Mouse (Mus musculus): ENCODE data around the gene Pon2. TPM values are rescaled to one million over a fixed set of nuclear protein-coding genes. Genes with fewer than 3 reads are reported as not detected.

Gene Pon2
- polyA plus RNA-seq, 1 experiment from 2014 or later: 23.0 TPM

- Histone ChIP-seq H3K27me3 (replicated peaks) (no peaks in the 10 kb centered on the region), H3K9ac (no peak overlapping the region), H3K4me1 (0 out of 2 replicates have a peak, but pooled peaks cover 3% of the 10 kb centered on the region), H3K36me3 (replicated peaks) (no peaks in the 10 kb centered on the region), H3K9me3 (no peaks in the 10 kb centered on the region), H3K27ac (no peak overlapping the region), H3K4me3 (no peak overlapping the region), H3K4me2 (no peak overlapping the region)
- no peak for ATAC-seq (replicated peaks)
- WGBS: 82% methylated on average over 2 of the region's 2 CpGs
These were observed 10.9 kb downstream of the Pon2 start for GRCm38 (mm10) chr6:5287392-5287791.

DNA sequence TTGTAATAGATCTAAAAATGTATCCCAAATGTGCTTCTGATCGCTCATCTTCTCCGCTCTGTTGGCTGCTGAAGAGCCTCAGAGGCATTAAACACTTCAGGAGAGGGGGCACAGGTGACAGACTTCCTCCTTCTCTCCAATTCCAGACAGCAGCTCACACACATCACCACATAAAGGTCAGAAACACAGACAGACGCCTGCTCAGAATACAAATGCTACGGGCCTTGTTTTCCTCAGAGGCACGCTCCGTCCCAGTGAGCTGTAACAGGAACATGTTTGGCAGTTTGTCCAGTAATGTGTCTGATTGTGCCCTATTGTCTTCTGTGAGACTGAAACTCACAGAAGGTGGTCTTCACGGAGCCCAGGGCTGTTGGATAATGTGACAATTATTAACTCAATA is 15.8 kb downstream of the Pon2 start:
- no peaks in the 10 kb centered on the region for H3K9me3 ChIP-seq
- 0 out of 2 replicates have a peak, but pooled peaks cover 3% of the 10 kb centered on the region for H3K4me1 ChIP-seq
- no peak overlapping the region for H3K27ac ChIP-seq
- no peak overlapping the region for H3K4me3 ChIP-seq
- ATAC-seq (replicated peaks): no peak; the same call in 1 of the 2 replicates
- no peaks in the 10 kb centered on the region for H3K36me3 ChIP-seq (replicated peaks)
- no peaks in the 10 kb centered on the region for H3K27me3 ChIP-seq (replicated peaks)
- no peak overlapping the region for H3K9ac ChIP-seq
- 56% methylated on average over 7 of the region's 7 CpGs for WGBS
- no peak overlapping the region for H3K4me2 ChIP-seq

DNA sequence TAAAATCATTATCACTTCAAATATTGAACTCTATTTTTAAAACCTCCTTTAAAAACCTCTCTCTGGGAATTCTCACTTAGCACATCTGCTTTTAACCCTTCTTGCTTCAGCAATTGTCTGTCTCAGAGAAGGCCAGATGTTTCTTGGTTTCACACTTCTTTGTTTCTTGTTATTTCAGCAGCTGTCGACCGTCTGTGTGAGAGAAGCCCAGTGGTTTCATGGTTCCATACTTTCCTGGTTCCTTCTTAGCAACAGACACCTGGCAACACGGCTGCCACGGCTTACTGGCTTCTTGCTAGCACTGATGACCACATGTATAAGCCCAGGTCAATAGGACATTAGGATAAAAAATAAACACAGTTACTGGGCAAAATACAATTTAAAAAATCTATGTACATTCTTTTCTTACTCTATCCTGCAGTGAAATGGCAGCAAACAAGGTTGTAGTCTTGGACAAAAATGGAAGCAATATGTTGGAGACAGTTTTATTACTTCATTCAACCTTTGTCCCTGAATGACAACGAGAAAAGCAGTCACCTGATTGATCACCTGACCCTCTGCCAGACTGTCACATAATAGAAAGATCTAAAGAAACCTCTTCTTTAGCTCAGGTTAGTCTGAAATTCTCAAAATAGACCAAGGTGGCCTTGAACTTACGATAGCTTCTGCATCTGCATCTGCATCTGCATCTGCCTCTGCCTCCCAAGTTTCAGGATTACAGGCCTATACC is 17.5 kb downstream of the Pon2 start:
- Histone ChIP-seq H3K36me3 (replicated peaks) (no peaks in the 10 kb centered on the region), H3K4me2 (no peak overlapping the region), H3K9me3 (no peaks in the 10 kb centered on the region), H3K4me3 (no peak overlapping the region), H3K4me1 (0 out of 2 replicates have a peak, but pooled peaks cover 3% of the 10 kb centered on the region), H3K9ac (no peak overlapping the region), H3K27me3 (replicated peaks) (no peaks in the 10 kb centered on the region), H3K27ac (no peak overlapping the region)
- 65% methylated on average over 6 of the region's 6 CpGs for WGBS
- no peak for ATAC-seq (replicated peaks)

- Histone ChIP-seq H3K4me2 (no peak overlapping the region), H3K9me3 (no peaks in the 10 kb centered on the region), H3K36me3 (replicated peaks) (no peaks in the 10 kb centered on the region), H3K9ac (no peak overlapping the region), H3K4me3 (no peak overlapping the region), H3K4me1 (0 out of 2 replicates have a peak, but pooled peaks cover 3% of the 10 kb centered on the region), H3K27ac (no peak overlapping the region), H3K27me3 (replicated peaks) (no peaks in the 10 kb centered on the region)
- no peak for ATAC-seq (replicated peaks)
- 57% methylated on average over 5 of the region's 5 CpGs for WGBS
These were observed 20.3 kb downstream of the Pon2 start for GRCm38 (mm10) chr6:5277972-5278371.

- H3K9me3 ChIP-seq: no peaks in the 10 kb centered on the region
- H3K4me3 ChIP-seq: no peak overlapping the region
- no peaks in the 10 kb centered on the region for H3K27me3 ChIP-seq (replicated peaks)
- 76% methylated on average over 6 of the region's 6 CpGs for WGBS
- no peak overlapping the region for H3K4me2 ChIP-seq
- no peaks in the 10 kb centered on the region for H3K36me3 ChIP-seq (replicated peaks)
- no peak overlapping the region for H3K9ac ChIP-seq
- no peak overlapping the region for H3K27ac ChIP-seq
- H3K4me1 ChIP-seq: no peaks in the 10 kb centered on the region
- 0 out of 2 replicates have a peak, but pooled peaks have one; percentile 45 for ATAC-seq (replicated peaks)
These were observed 28.6 kb downstream of the Pon2 start for GRCm38 (mm10) chr6:5269641-5270040.

GRCm38 (mm10) chr6:5264793-5265192 is 33.5 kb downstream of the Pon2 start:
- Histone ChIP-seq H3K36me3 (replicated peaks) (no peaks in the 10 kb centered on the region), H3K4me2 (no peak overlapping the region), H3K9ac (no peak overlapping the region), H3K4me1 (no peaks in the 10 kb centered on the region), H3K4me3 (no peak overlapping the region), H3K27ac (no peak overlapping the region), H3K27me3 (replicated peaks) (no peaks in the 10 kb centered on the region), H3K9me3 (no peaks in the 10 kb centered on the region)
- WGBS: 71% methylated on average over 8 of the region's 8 CpGs
- ATAC-seq (replicated peaks): no peak

- WGBS: 74% methylated on average over 8 of the region's 8 CpGs
- H3K36me3 ChIP-seq (replicated peaks): no peaks in the 10 kb centered on the region
- no peaks in the 10 kb centered on the region for H3K9me3 ChIP-seq
- H3K27ac ChIP-seq: no peak overlapping the region
- no peak overlapping the region for H3K4me3 ChIP-seq
- ATAC-seq (replicated peaks): 0 out of 2 replicates have a peak, but pooled peaks have one; percentile 39
- no peak overlapping the region for H3K9ac ChIP-seq
- no peaks in the 10 kb centered on the region for H3K4me1 ChIP-seq
- H3K4me2 ChIP-seq: no peak overlapping the region
- no peaks in the 10 kb centered on the region for H3K27me3 ChIP-seq (replicated peaks)
These were observed 34.8 kb downstream of the Pon2 start for GRCm38 (mm10) chr6:5263250-5263999.

- Histone ChIP-seq H3K9ac (no peak overlapping the region), H3K9me3 (no peaks in the 10 kb centered on the region), H3K4me3 (no peak overlapping the region), H3K4me1 (no peaks in the 10 kb centered on the region), H3K27ac (no peak overlapping the region), H3K27me3 (replicated peaks) (no peaks in the 10 kb centered on the region), H3K36me3 (replicated peaks) (no peaks in the 10 kb centered on the region), H3K4me2 (no peak overlapping the region)
- ATAC-seq (replicated peaks): no peak
- 77% methylated on average over 9 of the region's 10 CpGs for WGBS
These were observed 35.7 kb downstream of the Pon2 start for GRCm38 (mm10) chr6:5262322-5263249.

DNA sequence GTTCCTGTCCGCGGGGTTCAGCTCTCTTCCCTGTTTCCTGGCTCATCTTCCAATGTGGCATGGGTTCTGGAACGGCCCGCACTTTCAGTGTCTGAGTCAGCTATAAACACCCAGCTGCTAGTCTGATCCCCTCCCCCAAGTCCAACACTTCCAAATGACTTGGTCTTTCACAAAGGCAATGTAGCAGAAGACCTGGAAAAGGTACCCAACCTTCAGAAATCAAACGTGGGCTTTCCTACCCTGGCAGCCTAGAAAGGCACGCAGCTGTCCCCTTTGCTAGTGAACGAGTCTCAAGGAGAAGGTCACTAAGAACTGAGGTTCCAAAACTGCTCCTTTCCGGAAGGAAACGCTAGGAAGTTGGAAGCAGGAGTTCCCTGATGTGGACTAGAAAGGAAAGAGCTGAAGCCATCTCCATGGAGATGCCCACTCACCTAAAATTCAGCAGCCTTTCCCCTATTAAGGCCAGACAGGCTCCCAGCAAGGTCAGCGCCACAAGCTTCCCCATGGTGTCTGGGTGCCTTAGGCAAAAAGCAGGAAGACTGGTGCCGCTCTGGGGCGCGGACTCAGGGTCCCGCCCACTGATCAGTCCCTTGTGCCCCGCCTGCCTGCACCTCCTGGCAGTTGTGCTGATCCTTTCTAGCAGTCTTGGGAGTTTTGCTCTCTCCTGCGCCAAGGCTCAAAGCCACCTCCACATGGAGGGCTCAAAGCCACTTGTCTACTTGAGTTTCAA is 42.4 kb downstream of the Pon2 start, which contains the start of gene Pon3:
TSS of gene Pon3 (minus strand) at position 565 of the 730 bp plus-strand sequence.
- peaks cover 5% of the 10 kb centered on the region; the same call in 1 of the 2 replicates for H3K4me1 ChIP-seq
- H3K4me2 ChIP-seq: peak within 1 kb of the TSS; percentile 44
- no peak within 1 kb of the TSS for H3K27ac ChIP-seq
- no peaks in the 10 kb centered on the region for H3K36me3 ChIP-seq (replicated peaks)
- ATAC-seq (replicated peaks): 0 out of 2 replicates have a peak, but pooled peaks have one; percentile 37
- WGBS: 13% methylated on average over 16 of the region's 16 CpGs
- H3K4me3 ChIP-seq: peak within 1 kb of the TSS; percentile 18; the same call in 1 of the 2 replicates
- H3K9me3 ChIP-seq: no peaks in the 10 kb centered on the region
- H3K9ac ChIP-seq: no peak within 1 kb of the TSS
- no peaks in the 10 kb centered on the region for H3K27me3 ChIP-seq (replicated peaks)

DNA sequence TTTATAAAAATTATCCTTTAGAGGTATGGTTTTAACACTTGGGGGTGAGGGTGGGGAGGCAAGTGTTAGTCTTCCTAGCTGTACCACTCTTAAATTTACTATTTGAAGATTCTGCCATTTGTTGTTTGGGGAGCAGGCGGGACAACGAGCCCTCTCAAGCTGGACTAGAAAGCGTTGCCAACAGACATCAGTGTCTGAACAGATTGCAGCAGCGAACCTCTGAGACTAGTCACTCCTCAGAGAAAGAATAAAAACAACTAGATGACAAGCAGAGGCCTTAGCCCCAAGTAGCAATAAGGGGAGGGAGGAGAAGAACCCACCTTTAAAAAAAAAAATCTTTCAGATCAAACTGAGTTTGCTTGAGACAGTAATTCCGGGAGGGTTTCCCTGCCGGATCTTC is 43.0 kb downstream of the Pon2 start:
- Histone ChIP-seq H3K27me3 (replicated peaks) (no peaks in the 10 kb centered on the region), H3K36me3 (replicated peaks) (no peaks in the 10 kb centered on the region), H3K4me1 (peaks cover 5% of the 10 kb centered on the region; the same call in 1 of the 2 replicates), H3K9ac (no peak overlapping the region), H3K27ac (no peak overlapping the region), H3K4me3 (no peak overlapping the region), H3K4me2 (peak overlapping the region; percentile 44; the same call in 1 of the 2 replicates), H3K9me3 (no peaks in the 10 kb centered on the region)
- no peak for ATAC-seq (replicated peaks)
- 60% methylated on average over 6 of the region's 6 CpGs for WGBS

- H3K4me1 ChIP-seq: peaks cover 5% of the 10 kb centered on the region; the same call in 1 of the 2 replicates
- ATAC-seq (replicated peaks): no peak
- WGBS: 96% methylated on average over 2 of the region's 2 CpGs
These were observed 43.4 kb downstream of the Pon2 start for GRCm38 (mm10) chr6:5254869-5255268.

More at GRCm38 (mm10) chr6:5254869-5255268, 43.4 kb downstream of the Pon2 start:
- Histone ChIP-seq H3K4me2 (no peak overlapping the region), H3K9ac (no peak overlapping the region), H3K4me3 (no peak overlapping the region), H3K27me3 (replicated peaks) (no peaks in the 10 kb centered on the region), H3K27ac (no peak overlapping the region), H3K36me3 (replicated peaks) (no peaks in the 10 kb centered on the region), H3K9me3 (no peaks in the 10 kb centered on the region)
